Mouse (Mus musculus): ENCODE results near the gene Pias4.

DNA sequence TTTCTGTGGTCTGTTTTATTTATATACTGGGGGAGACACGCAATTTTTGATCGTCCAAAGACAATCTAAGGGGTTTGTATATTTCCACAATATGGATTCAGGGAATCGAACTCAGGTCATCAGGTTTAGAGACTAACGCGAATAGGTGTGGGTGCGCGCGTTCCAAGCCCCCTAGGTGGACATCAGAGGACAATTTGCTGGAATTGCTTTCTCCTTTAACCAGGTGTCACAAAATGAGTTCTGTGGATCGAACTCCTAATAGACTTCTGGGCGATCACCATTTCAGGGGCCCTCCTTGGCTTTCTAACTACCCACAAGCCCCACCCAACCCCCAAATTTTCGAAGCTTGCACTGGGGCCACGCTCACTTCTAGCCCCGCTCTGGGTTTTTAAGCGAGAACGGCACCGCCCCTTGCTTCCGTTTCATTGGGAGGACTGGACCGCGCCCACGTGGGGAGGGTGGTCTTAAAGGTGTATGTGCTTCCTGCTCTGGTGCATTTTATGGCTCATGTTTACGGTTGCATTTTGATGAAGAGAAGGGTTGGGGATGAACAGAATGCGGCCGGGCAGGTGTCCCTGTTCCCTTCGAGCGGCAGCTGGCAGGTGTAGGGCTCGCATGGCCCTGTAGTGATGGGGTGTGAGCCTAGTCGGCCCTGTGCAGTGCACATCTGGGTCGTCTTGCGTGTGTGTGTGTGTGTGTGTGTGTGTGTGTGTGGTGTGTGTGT lies 960 bp upstream of the Pias4 start:
- TF ChIP-seq POLR2A (IDR thresholded peaks at IDR 0.05; ENCODE audit: extremely low read depth, insufficient read depth, low read length) (no peak), CTCF (IDR thresholded peaks at IDR 0.05; ENCODE audit: low read depth, low read length) (no peak)
